Mouse (Mus musculus): ENCODE data around the gene Dpysl4.

Dpysl4 gene

DNA sequence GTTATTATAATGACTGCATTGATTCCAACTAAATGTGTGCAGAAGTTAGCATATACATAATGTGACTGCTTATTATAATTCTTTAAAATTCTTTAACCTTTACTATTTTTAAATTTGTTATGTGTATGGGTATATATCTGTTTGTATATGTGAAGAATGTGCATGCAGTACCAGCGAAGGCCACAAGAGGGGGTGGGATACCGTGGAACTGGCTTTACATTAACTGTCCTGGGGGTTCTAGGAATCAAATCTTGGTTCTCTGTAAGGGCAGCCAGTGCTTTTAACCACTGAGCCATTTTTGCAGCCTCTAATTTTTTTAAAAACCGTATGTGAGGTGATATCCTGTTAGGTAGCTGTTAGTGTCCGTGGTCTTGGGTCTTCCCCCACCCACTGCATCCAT is 5.1 kb upstream of the Dpysl4 start:
- TF ChIP-seq POU5F1 (IDR thresholded peaks at IDR 0.05; ENCODE audit: borderline replicate concordance, low read length) (no peak), CTCF (conservative IDR thresholded peaks at IDR 0.05; ENCODE audit: low read length) (peak; percentile 92), NANOG (IDR thresholded peaks at IDR 0.05; ENCODE audit: borderline replicate concordance, low read length) (no peak)
- Histone ChIP-seq H3K9me3 (ENCODE audit: low read length) (no peaks in the 10 kb centered on the region), H3K27me3 (ENCODE audit: insufficient read depth, low read length) (peaks cover 48% of the 10 kb centered on the region), H3K36me3 (ENCODE audit: insufficient read depth, low read length) (no peaks in the 10 kb centered on the region), H3K4me3 (replicated peaks; ENCODE audit: low read length) (no peak overlapping the region), H3K4me1 (replicated peaks; ENCODE audit: low read depth, low read length) (peaks cover 85% of the 10 kb centered on the region)

DNA sequence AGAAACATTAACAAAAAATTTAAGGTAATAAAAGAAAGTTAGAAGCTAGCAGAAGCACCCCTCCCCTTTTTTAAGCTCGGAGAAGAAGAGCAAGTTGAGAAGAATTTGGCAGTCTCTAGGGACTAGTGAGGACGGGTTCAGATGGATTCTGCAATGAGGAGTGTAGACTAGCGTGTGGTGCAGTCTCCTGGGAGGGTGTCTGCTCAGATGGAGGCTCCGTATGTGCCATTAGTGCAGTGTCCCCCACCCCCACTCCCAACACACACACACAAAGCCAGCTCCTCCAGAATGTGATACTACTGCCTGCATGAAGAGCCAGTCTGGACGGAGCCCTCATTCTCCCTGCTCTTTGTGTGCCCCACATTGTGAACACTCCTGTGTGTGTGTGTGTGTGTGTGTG is 4.6 kb upstream of the Dpysl4 start:
- TF ChIP-seq NANOG (IDR thresholded peaks at IDR 0.05; ENCODE audit: borderline replicate concordance, low read length) (no peak), POU5F1 (IDR thresholded peaks at IDR 0.05; ENCODE audit: borderline replicate concordance, low read length) (no peak)
- H3K27me3 ChIP-seq (ENCODE audit: insufficient read depth, low read length) = peaks cover 48% of the 10 kb centered on the region
- H3K4me1 ChIP-seq (replicated peaks; ENCODE audit: low read depth, low read length) = peaks cover 82% of the 10 kb centered on the region

DNA sequence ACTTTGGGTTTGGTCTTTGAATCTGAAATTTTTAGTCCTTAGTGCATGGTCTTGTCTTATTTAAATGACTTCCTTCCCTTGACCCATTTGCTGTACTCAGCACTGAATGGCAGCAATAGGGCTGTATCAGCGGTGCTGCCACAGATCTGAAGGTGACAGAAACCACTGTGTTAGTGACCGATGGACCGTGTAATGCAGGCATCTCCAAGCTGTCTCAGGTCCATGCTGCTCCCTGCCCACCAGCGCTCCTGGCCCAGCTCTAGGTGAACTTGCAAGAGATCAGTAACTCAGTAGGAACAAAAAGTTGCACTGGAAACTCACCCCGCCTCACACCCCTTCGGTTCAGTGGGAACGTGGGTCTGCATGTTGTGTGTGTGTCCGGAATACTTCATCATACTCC is 3.5 kb upstream of the Dpysl4 start:
- no peaks in the 10 kb centered on the region for H3K9me3 ChIP-seq (ENCODE audit: low read length)
- TF ChIP-seq NANOG (IDR thresholded peaks at IDR 0.05; ENCODE audit: borderline replicate concordance, low read length) (no peak), CTCF (conservative IDR thresholded peaks at IDR 0.05; ENCODE audit: low read length) (no peak), POU5F1 (IDR thresholded peaks at IDR 0.05; ENCODE audit: borderline replicate concordance, low read length) (no peak)
- H3K36me3 ChIP-seq (ENCODE audit: insufficient read depth, low read length) = no peaks in the 10 kb centered on the region
- peaks cover 77% of the 10 kb centered on the region for H3K4me1 ChIP-seq (replicated peaks; ENCODE audit: low read depth, low read length)
- no peak overlapping the region for H3K4me3 ChIP-seq (replicated peaks; ENCODE audit: low read length)
- peaks cover 50% of the 10 kb centered on the region for H3K27me3 ChIP-seq (ENCODE audit: insufficient read depth, low read length)

More for the DNA sequence above, 4.6 kb upstream of the Dpysl4 start:
- Histone ChIP-seq H3K4me3 (replicated peaks; ENCODE audit: low read length) (no peak overlapping the region), H3K9me3 (ENCODE audit: low read length) (no peaks in the 10 kb centered on the region), H3K36me3 (ENCODE audit: insufficient read depth, low read length) (no peaks in the 10 kb centered on the region)

DNA sequence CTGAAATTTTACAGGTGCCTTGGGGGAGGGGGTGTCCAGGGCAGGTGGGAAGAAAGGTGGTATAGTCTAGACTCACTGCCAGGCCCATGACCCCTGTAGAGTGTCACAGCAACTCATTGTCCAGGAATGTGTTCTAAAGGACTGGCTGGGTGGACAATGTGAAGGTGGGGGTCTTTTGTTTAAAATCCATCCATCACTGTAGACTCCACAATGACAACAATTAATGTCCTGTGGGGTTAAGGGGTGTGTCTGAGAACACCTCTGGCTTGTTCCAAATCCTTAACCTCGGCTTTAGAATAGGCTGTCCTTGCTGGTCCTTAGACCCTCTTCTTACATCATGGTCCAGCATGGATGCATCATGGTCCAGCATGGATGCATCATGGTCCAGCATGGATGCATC is 1.5 kb upstream of the Dpysl4 start:
- Histone ChIP-seq H3K4me1 (replicated peaks; ENCODE audit: low read depth, low read length) (peaks cover 57% of the 10 kb centered on the region), H3K27me3 (ENCODE audit: insufficient read depth, low read length) (peaks cover 54% of the 10 kb centered on the region), H3K9me3 (ENCODE audit: low read length) (no peaks in the 10 kb centered on the region), H3K4me3 (replicated peaks; ENCODE audit: low read length) (no peak overlapping the region), H3K36me3 (ENCODE audit: insufficient read depth, low read length) (no peaks in the 10 kb centered on the region)
- peak; percentile 82; the same call in 1 of the 2 replicates for TF ChIP-seq NANOG (IDR thresholded peaks at IDR 0.05; ENCODE audit: borderline replicate concordance, low read length)
- TF ChIP-seq POU5F1 (IDR thresholded peaks at IDR 0.05; ENCODE audit: borderline replicate concordance, low read length) = no peak
- TF ChIP-seq CTCF (conservative IDR thresholded peaks at IDR 0.05; ENCODE audit: low read length) = no peak

DNA sequence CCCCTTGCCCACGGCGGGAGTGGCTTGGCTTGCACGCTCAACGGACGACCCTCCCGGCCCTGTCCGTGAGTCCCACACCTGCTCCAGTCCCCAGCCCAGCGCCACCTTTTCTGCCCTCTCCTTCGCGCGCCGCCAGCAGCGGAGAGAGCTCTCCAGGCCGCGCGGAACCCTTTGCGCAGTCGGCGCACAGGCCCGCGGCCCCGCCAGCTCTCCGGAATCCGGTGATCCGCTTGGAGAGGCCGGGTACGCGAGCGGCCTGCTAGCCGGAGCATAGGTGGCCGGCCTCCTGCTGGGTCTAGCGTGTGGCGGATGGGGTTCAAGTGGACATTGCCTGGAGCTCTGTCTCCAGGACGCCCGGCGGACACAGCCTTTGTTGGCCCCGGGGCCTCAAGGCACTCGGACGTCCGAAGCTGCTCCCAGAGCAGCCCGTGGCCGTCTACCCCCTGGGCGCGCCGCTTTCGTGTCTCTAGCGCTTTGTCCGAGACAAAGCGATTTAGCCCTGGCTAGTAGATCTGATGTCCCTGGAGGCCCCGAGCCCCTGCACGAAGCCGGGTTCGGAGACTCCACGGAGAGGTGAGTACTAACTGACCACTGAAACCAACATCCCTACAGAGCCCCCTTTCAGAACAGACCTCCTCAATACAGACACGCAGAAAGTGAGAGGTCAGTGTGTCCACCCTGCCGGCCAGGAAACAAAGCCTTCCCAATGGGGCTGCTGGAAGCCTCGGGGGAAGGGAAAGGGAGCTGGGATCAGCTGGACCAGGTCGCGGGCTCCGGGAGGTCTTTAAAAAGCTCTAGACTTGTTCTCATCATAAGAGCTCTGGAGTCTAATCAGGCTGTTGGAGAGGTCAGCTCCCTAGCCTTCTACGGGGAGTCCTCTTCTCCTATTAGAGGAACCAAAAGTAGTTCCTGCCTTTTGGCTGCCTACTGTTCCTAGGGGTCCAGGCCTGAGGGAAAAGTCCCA is 676 bp downstream of the Dpysl4 start:
- Histone ChIP-seq H3K27me3 (ENCODE audit: insufficient read depth, low read length) (peaks cover 69% of the 10 kb centered on the region), H3K9me3 (ENCODE audit: low read length) (no peaks in the 10 kb centered on the region), H3K36me3 (ENCODE audit: insufficient read depth, low read length) (no peaks in the 10 kb centered on the region), H3K4me1 (replicated peaks; ENCODE audit: low read depth, low read length) (peaks cover 46% of the 10 kb centered on the region), H3K4me3 (replicated peaks; ENCODE audit: low read length) (peak overlapping the region; percentile 88)
- TF ChIP-seq NANOG (IDR thresholded peaks at IDR 0.05; ENCODE audit: borderline replicate concordance, low read length) (no peak), CTCF (conservative IDR thresholded peaks at IDR 0.05; ENCODE audit: low read length) (no peak), POU5F1 (IDR thresholded peaks at IDR 0.05; ENCODE audit: borderline replicate concordance, low read length) (no peak)

DNA sequence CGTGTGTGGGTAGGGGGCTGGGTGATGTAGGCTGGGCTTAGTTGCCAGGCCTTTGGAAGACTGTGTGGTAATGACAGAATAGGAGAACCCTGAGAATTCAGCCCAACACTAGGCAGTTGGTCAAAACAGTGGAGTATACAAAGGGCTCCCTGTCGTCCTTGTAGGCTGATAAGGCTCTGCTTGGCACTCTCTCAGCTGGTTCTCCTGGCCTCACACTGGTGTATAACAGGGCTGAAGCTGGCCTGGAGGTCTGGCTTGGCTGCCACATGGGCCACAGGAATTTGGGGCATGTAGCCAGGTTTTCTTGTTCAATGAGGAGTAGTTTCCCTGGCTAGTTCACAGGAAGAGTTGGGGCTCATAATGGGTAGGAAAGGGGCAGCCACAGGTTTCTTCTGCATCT is 2.0 kb downstream of the Dpysl4 start:
- peaks cover 68% of the 10 kb centered on the region for H3K27me3 ChIP-seq (ENCODE audit: insufficient read depth, low read length)
- peaks cover 35% of the 10 kb centered on the region for H3K4me1 ChIP-seq (replicated peaks; ENCODE audit: low read depth, low read length)
- TF ChIP-seq POU5F1 (IDR thresholded peaks at IDR 0.05; ENCODE audit: borderline replicate concordance, low read length) (no peak), NANOG (IDR thresholded peaks at IDR 0.05; ENCODE audit: borderline replicate concordance, low read length) (no peak), CTCF (conservative IDR thresholded peaks at IDR 0.05; ENCODE audit: low read length) (no peak)
- no peak overlapping the region for H3K4me3 ChIP-seq (replicated peaks; ENCODE audit: low read length)
- no peaks in the 10 kb centered on the region for H3K36me3 ChIP-seq (ENCODE audit: insufficient read depth, low read length)
- no peaks in the 10 kb centered on the region for H3K9me3 ChIP-seq (ENCODE audit: low read length)

DNA sequence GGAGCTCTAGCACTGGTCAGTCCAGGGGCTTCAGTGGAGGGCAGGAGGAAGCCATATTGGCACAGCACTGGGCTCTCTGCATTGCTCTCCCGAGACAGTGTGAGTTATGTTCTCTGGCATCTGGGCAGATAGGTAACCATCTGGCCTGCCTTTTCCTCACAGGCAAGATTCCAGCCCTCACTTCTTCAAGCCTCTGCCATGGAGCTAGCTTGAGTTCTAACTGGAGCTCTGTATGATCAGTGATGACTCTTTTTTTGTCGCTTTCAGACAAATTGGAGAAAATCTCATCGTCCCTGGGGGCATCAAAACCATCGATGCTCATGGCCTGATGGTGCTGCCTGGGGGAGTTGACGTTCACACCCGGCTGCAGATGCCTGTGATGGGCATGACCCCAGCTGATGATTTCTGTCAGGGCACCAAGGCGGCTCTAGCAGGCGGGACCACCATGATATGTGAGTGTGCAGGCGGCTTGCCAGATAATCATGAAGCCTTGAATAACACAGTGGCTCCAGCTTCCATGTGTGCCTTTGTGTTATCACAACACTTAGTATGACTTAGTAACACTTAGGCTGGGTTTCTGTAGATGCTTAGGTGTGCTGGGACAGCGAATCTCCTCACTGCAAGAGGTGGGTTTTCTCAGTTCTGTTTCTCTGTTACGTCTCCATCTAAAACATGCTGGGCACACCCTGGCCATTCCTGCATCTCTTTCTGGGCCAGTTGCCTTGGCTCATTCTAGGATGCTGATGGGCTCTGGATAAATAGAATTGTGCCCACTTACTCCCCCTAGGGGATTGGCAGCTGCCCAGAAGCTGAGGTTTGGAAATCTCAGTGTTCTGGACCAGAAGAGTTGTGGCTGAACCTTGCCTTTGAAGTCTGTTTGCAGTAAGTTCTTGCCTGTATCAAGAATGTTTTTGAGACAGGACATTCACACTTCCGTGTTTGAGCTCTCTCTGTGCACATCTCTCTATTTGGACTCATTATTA is 4.4 kb downstream of the Dpysl4 start:
- Histone ChIP-seq H3K4me1 (replicated peaks; ENCODE audit: low read depth, low read length) (peaks cover 24% of the 10 kb centered on the region), H3K27me3 (ENCODE audit: insufficient read depth, low read length) (peaks cover 73% of the 10 kb centered on the region), H3K9me3 (ENCODE audit: low read length) (no peaks in the 10 kb centered on the region), H3K4me3 (replicated peaks; ENCODE audit: low read length) (no peak overlapping the region), H3K36me3 (ENCODE audit: insufficient read depth, low read length) (no peaks in the 10 kb centered on the region)
- TF ChIP-seq NANOG (IDR thresholded peaks at IDR 0.05; ENCODE audit: borderline replicate concordance, low read length) = no peak
- no peak for TF ChIP-seq CTCF (conservative IDR thresholded peaks at IDR 0.05; ENCODE audit: low read length)
- no peak for TF ChIP-seq POU5F1 (IDR thresholded peaks at IDR 0.05; ENCODE audit: borderline replicate concordance, low read length)

DNA sequence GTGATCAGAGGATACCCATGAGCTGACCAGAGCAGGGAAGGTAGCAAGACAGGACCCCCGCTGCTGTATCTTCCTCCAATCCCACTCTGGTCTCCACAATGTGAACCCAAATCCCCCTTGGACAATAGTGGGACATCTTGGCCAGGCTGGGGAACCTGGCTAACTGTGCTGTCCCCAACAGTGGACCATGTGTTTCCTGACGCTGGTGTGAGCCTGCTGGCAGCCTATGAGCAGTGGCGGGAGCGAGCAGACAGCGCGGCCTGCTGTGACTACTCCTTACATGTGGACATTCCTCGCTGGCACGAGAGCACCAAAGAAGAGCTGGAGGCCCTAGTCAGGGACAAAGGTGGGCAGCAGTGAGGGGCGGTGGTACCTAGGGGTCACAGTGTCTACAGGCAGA is 5.9 kb downstream of the Dpysl4 start:
- Histone ChIP-seq H3K9me3 (ENCODE audit: low read length) (no peaks in the 10 kb centered on the region), H3K36me3 (ENCODE audit: insufficient read depth, low read length) (no peaks in the 10 kb centered on the region), H3K4me3 (replicated peaks; ENCODE audit: low read length) (no peak overlapping the region), H3K27me3 (ENCODE audit: insufficient read depth, low read length) (peaks cover 66% of the 10 kb centered on the region), H3K4me1 (replicated peaks; ENCODE audit: low read depth, low read length) (peaks cover 15% of the 10 kb centered on the region; the same call in 1 of the 2 replicates)
- TF ChIP-seq NANOG (IDR thresholded peaks at IDR 0.05; ENCODE audit: borderline replicate concordance, low read length) (no peak), POU5F1 (IDR thresholded peaks at IDR 0.05; ENCODE audit: borderline replicate concordance, low read length) (no peak), CTCF (conservative IDR thresholded peaks at IDR 0.05; ENCODE audit: low read length) (no peak)

All from E14TG2a.4 (cell line).